ENCODE assay signal across 17 mouse cellular contexts in genomic region chr8:83220746-83221145, GRCm38 (mm10). TPM values are rescaled to one million over a fixed set of nuclear protein-coding genes. Genes with fewer than 3 reads are reported as not detected.
DNase-seq lines count a peak whose midpoint lies in the region; ATAC-seq and TF ChIP-seq lines count a peak whose summit lies in the region.
"Had no signal": no experiment of that assay in that cellular context is flagged by ENCODE, and none has a peak within 500 bp of the region (broad histone marks: within the 10 kb centered on the region; RNA-seq: fewer than 3 reads in every experiment).

No protein-coding gene starts in this region.

- no peak overlapping the region for H3K4me2 ChIP-seq in hindbrain, embryonic 13.5 days
- no peak overlapping the region for H3K4me2 ChIP-seq in midbrain, postnatal 0 days (ENCODE audit: low read depth, low read length, poor library complexity, severe bottlenecking)
- H3K4me2 ChIP-seq: kidney, embryonic 15.5 days; limb, embryonic 13.5 days; liver, embryonic 13.5 days; lung, embryonic 14.5 days had no signal

- ATAC-seq in hindbrain, embryonic 13.5 days (ENCODE audit: low FRiP score): peak; percentile 29; the same call in 1 of the 2 replicates
- 0 out of 2 replicates have a peak, but pooled peaks have one; percentile 32 for ATAC-seq in erythroid progenitor cell, adult 5-6 weeks (replicated peaks; ENCODE audit: low FRiP score, poor library complexity, severe bottlenecking)
- ATAC-seq in midbrain, postnatal 0 days (ENCODE audit: low FRiP score): peak; percentile 87
- ATAC-seq in erythroblast, adult 5-6 weeks (replicated peaks; ENCODE audit: low FRiP score, poor library complexity, severe bottlenecking): no peak
- ATAC-seq: intestine, postnatal 0 days had no signal

- no peak overlapping the region for H3K27ac ChIP-seq in hindbrain, embryonic 13.5 days
- no peak overlapping the region for H3K27ac ChIP-seq in hindbrain, embryonic 10.5 days
- no peak overlapping the region for H3K27ac ChIP-seq in midbrain, postnatal 0 days (ENCODE audit: low read depth, low read length)
- H3K27ac ChIP-seq: kidney, embryonic 15.5 days; limb, embryonic 13.5 days; liver, embryonic 13.5 days had no signal

- H3K4me3 ChIP-seq in hindbrain, embryonic 13.5 days: no peak overlapping the region
- H3K4me3 ChIP-seq in hindbrain, embryonic 10.5 days: no peak overlapping the region
- H3K4me3 ChIP-seq in midbrain, postnatal 0 days (ENCODE audit: low read depth, low read length): no peak overlapping the region
- H3K4me3 ChIP-seq: kidney, embryonic 15.5 days; limb, embryonic 13.5 days; liver, embryonic 13.5 days had no signal

- no peaks in the 10 kb centered on the region for H3K9me3 ChIP-seq in hindbrain, embryonic 13.5 days
- no peaks in the 10 kb centered on the region for H3K9me3 ChIP-seq in hindbrain, embryonic 10.5 days
- H3K9me3 ChIP-seq in midbrain, postnatal 0 days (ENCODE audit: low read length): no peaks in the 10 kb centered on the region
- H3K9me3 ChIP-seq: kidney, embryonic 15.5 days; limb, embryonic 13.5 days; liver, embryonic 13.5 days had no signal

- H3K4me1 ChIP-seq in hindbrain, embryonic 13.5 days (replicated peaks): peaks cover 23% of the 10 kb centered on the region; the same call in 1 of the 2 replicates
- no peaks in the 10 kb centered on the region for H3K4me1 ChIP-seq in hindbrain, embryonic 10.5 days (replicated peaks)
- H3K4me1 ChIP-seq in midbrain, postnatal 0 days (ENCODE audit: insufficient read depth, low read length): no peaks in the 10 kb centered on the region
- H3K4me1 ChIP-seq: kidney, embryonic 15.5 days; limb, embryonic 13.5 days had no signal

- no peak for TF ChIP-seq CTCF in midbrain, postnatal 0 days (IDR thresholded peaks at IDR 0.05)

- 63% methylated on average over 3 of the region's 3 CpGs for WGBS in hindbrain, embryonic 13.5 days
- 83% methylated on average over 3 of the region's 3 CpGs for WGBS in hindbrain, embryonic 10.5 days
- WGBS in midbrain, postnatal 0 days: 58% methylated on average over 3 of the region's 3 CpGs

- no peak for DNase-seq in hindbrain, embryonic 10.5 days (ENCODE audit: low spot score)
- peak; percentile 24 for DNase-seq in Muller cell, postnatal 12 days (ENCODE audit: inconsistent ontology term)
- DNase-seq in midbrain, postnatal 0 days (ENCODE audit: low spot score): peak; percentile 31
- no peak for DNase-seq in embryo, embryonic 10.5 days (ENCODE audit: low spot score)
- DNase-seq: adrenal gland, adult 2 months; cerebellum, postnatal 36 days; gastrocnemius, postnatal 25 days; liver, embryonic 13.5 days; lung, embryonic 14.5 days; lung, postnatal 36 days; thymus, postnatal 25 days had no signal

- no peaks in the 10 kb centered on the region for H3K27me3 ChIP-seq in hindbrain, embryonic 13.5 days
- no peaks in the 10 kb centered on the region for H3K27me3 ChIP-seq in hindbrain, embryonic 10.5 days (ENCODE audit: insufficient read depth, poor library complexity, severe bottlenecking)
- H3K27me3 ChIP-seq in midbrain, postnatal 0 days (ENCODE audit: insufficient read depth, low read length): no peaks in the 10 kb centered on the region
- H3K27me3 ChIP-seq: kidney, embryonic 15.5 days; limb, embryonic 13.5 days; liver, embryonic 13.5 days had no signal

- no peaks in the 10 kb centered on the region for H3K36me3 ChIP-seq in hindbrain, embryonic 13.5 days
- H3K36me3 ChIP-seq in hindbrain, embryonic 10.5 days: 0 out of 2 replicates have a peak, but pooled peaks cover 3% of the 10 kb centered on the region
- no peaks in the 10 kb centered on the region for H3K36me3 ChIP-seq in midbrain, postnatal 0 days (ENCODE audit: insufficient read depth, low read length)
- H3K36me3 ChIP-seq: kidney, embryonic 15.5 days; limb, embryonic 13.5 days; liver, embryonic 13.5 days had no signal

- H3K9ac ChIP-seq in hindbrain, embryonic 13.5 days: no peak overlapping the region
- H3K9ac ChIP-seq in midbrain, postnatal 0 days (replicated peaks; ENCODE audit: low read length, poor library complexity, severe bottlenecking): no peak overlapping the region
- H3K9ac ChIP-seq: kidney, embryonic 15.5 days; limb, embryonic 13.5 days; liver, embryonic 13.5 days; lung, embryonic 14.5 days had no signal

RNA-seq across cellular contexts. Expression of gene Gm10645, which starts 54.8 kb away (rescaled TPM):
- polyA plus RNA-seq in hindbrain, embryonic 13.5 days (2015; fragmentation: Nextera tagmentation; extraction: Ambion mirVana): 6.9 and 7.3 TPM in 2 replicates
- 2.9 and 3.2 TPM in 2 replicates for polyA plus RNA-seq in hindbrain, embryonic 10.5 days (2016; fragmentation: Nextera tagmentation; extraction: Ambion mirVana)
- not detected in 2 replicates for total RNA-seq in erythroid progenitor cell, adult 5-6 weeks (2015; ENCODE audit: low replicate concordance)
- not detected in 2 replicates for total RNA-seq in erythroid progenitor cell, adult 5-6 weeks (2017; ENCODE audit: low replicate concordance)
- total RNA-seq in midbrain, postnatal 0 days (2014; rRNA removed): 2.1 and 3.3 TPM in 2 replicates
- 7.4 and 11.1 TPM in 2 replicates for polyA plus RNA-seq in midbrain, postnatal 0 days (2015; fragmentation: Nextera tagmentation; extraction: Ambion mirVana)
- not detected in 2 replicates for total RNA-seq in erythroblast, adult 5-6 weeks (2015; ENCODE audit: low replicate concordance)
- not detected in 2 replicates for total RNA-seq in erythroblast, adult 5-6 weeks (2017; ENCODE audit: low replicate concordance)
- total RNA-seq: gastrocnemius, postnatal 25 days had no signal

RNA-seq across cellular contexts. Expression of gene Tbc1d9, which starts 55.6 kb away (rescaled TPM):
- 15.9 and 16.4 TPM in 2 replicates for polyA plus RNA-seq in hindbrain, embryonic 13.5 days (2015; fragmentation: Nextera tagmentation; extraction: Ambion mirVana)
- polyA plus RNA-seq in hindbrain, embryonic 10.5 days (2016; fragmentation: Nextera tagmentation; extraction: Ambion mirVana): 6.5 and 8.3 TPM in 2 replicates
- total RNA-seq in erythroid progenitor cell, adult 5-6 weeks (2015; ENCODE audit: low replicate concordance): 1.4 and 4.2 TPM in 2 replicates
- 3.1 and 8.3 TPM in 2 replicates for total RNA-seq in erythroid progenitor cell, adult 5-6 weeks (2017; ENCODE audit: low replicate concordance)
- 128 and 135 TPM in 2 replicates for total RNA-seq in midbrain, postnatal 0 days (2014; rRNA removed)
- 16.7 and 18.6 TPM in 2 replicates for polyA plus RNA-seq in midbrain, postnatal 0 days (2015; fragmentation: Nextera tagmentation; extraction: Ambion mirVana)
- total RNA-seq in erythroblast, adult 5-6 weeks (2015; ENCODE audit: low replicate concordance): 2.5 and 2.7 TPM in 2 replicates
- total RNA-seq in erythroblast, adult 5-6 weeks (2017; ENCODE audit: low replicate concordance): 2.0 and 2.6 TPM in 2 replicates

Comparison
In these comparisons a context has a peak if more than half of its experiments do, and no peak if none do; other contexts are left out.
1. DNase-seq: peak in Muller cell, postnatal 12 days (single experiment) and midbrain, postnatal 0 days (single experiment); none in hindbrain, embryonic 10.5 days (single experiment) and embryo, embryonic 10.5 days (single experiment).
2. RNA of gene Tbc1d9, which starts 55.6 kb away (total RNA-seq): 128 to 135 TPM in midbrain, postnatal 0 days; 1.4 to 8.3 TPM in erythroid progenitor cell, adult 5-6 weeks and 2.0 to 2.7 TPM in erythroblast, adult 5-6 weeks; every median in the first group is over 10 times any median in the second.